Mouse (Mus musculus): ENCODE measurements at regions not wholly inside any gene's neighbourhood (a gene's known extent, or its start where the extent isn't known, plus 50 kb on each side); places are given as distances from the start of the nearest gene placed in this dataset.
A peak's percentile ranks its signal among the peaks of the same experiment; 100 is the strongest.

DNA sequence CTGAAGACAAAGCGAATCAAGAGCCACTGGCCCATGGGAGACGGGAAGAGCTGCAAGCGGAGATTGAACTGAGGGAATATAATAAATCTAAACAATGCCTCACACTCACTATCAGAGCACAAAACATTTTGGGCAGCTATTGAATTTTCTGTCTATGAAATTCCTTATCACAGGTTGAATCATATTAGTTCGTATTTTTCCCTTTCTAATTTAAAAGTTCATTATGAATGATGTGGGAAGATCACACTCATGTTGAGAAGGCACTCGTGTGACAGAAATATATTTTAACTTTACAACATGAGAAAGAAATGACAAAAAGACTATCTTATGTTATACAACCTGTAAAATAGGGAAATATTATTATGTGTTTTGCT lies 444.2 kb upstream of the Klhl1 start:
- no peaks in the 10 kb centered on the region for H3K36me3 ChIP-seq (ENCODE audit: control insufficient read depth, insufficient read depth)
- H3ac ChIP-seq (ENCODE audit: control insufficient read depth, insufficient read length, low read depth) = no peak overlapping the region
- no peaks in the 10 kb centered on the region for H3K79me2 ChIP-seq (ENCODE audit: control insufficient read depth, insufficient read depth)
- no peaks in the 10 kb centered on the region for H3K79me3 ChIP-seq (ENCODE audit: low read depth)
- no peak overlapping the region for H3K4me3 ChIP-seq (ENCODE audit: insufficient read depth, poor library complexity, severe bottlenecking)
- no peaks in the 10 kb centered on the region for H3K27me3 ChIP-seq (ENCODE audit: control insufficient read depth, insufficient read depth, insufficient read length)
- TF ChIP-seq FOSL1 (IDR thresholded peaks at IDR 0.05; ENCODE audit: insufficient read depth, low read length, poor library complexity, severe bottlenecking) (no peak), CEBPB (IDR thresholded peaks at IDR 0.05; ENCODE audit: low read depth) (no peak), CTCF (IDR thresholded peaks at IDR 0.05; ENCODE audit: control insufficient read depth, insufficient read depth, insufficient read length) (no peak), USF1 (IDR thresholded peaks at IDR 0.05; ENCODE audit: low read depth) (no peak), MAX (IDR thresholded peaks at IDR 0.05) (no peak), MYOG (IDR thresholded peaks at IDR 0.05; ENCODE audit: control insufficient read depth, extremely low read depth, insufficient read length) (no peak), MYOD1 (IDR thresholded peaks at IDR 0.05; ENCODE audit: control insufficient read depth, insufficient read length, low read depth) (no peak)

DNA sequence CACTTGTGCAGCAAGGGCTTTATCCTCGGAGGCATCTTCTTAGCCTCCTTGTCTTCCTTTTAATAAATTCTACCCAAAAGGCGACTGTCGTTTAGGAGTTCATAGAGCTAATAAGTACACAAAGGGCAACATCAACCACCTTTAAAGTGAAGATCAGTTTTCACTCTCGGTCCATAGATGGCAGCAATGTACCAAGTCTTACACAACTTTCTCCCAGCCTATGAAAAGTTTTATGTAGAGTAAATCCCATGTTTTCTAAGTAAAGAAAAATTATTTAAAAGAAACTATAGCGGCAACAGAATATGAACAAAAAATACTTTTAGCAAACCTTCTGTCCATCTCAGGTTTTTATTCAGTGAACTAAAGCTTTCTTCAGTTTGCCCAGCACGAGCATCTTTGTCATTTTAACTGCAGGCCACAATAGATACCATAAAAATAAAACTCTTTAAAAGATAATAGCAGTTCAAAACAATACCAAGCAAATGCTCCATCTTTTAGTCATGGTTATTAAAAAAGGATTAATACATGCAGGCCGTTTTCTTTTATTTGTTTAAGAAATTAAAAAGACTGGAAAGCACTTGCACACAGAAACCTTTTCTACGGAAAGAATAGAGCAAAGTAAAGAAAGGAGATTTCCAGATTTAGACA lies 443.6 kb upstream of the Klhl1 start:
- no peak overlapping the region for H3ac ChIP-seq (ENCODE audit: control insufficient read depth, insufficient read length, low read depth)
- no peaks in the 10 kb centered on the region for H3K27me3 ChIP-seq (ENCODE audit: control insufficient read depth, insufficient read depth, insufficient read length)
- TF ChIP-seq MAX (IDR thresholded peaks at IDR 0.05) (no peak), USF1 (IDR thresholded peaks at IDR 0.05; ENCODE audit: low read depth) (no peak), MYOG (IDR thresholded peaks at IDR 0.05; ENCODE audit: control insufficient read depth, extremely low read depth, insufficient read length) (no peak), FOSL1 (IDR thresholded peaks at IDR 0.05; ENCODE audit: insufficient read depth, low read length, poor library complexity, severe bottlenecking) (no peak), MYOD1 (IDR thresholded peaks at IDR 0.05; ENCODE audit: control insufficient read depth, insufficient read length, low read depth) (no peak), CTCF (IDR thresholded peaks at IDR 0.05; ENCODE audit: control insufficient read depth, insufficient read depth, insufficient read length) (no peak), CEBPB (IDR thresholded peaks at IDR 0.05; ENCODE audit: low read depth) (no peak)
- no peaks in the 10 kb centered on the region for H3K79me2 ChIP-seq (ENCODE audit: control insufficient read depth, insufficient read depth)
- no peak overlapping the region for H3K4me3 ChIP-seq (ENCODE audit: insufficient read depth, poor library complexity, severe bottlenecking)
- no peaks in the 10 kb centered on the region for H3K36me3 ChIP-seq (ENCODE audit: control insufficient read depth, insufficient read depth)
- no peaks in the 10 kb centered on the region for H3K79me3 ChIP-seq (ENCODE audit: low read depth)

DNA sequence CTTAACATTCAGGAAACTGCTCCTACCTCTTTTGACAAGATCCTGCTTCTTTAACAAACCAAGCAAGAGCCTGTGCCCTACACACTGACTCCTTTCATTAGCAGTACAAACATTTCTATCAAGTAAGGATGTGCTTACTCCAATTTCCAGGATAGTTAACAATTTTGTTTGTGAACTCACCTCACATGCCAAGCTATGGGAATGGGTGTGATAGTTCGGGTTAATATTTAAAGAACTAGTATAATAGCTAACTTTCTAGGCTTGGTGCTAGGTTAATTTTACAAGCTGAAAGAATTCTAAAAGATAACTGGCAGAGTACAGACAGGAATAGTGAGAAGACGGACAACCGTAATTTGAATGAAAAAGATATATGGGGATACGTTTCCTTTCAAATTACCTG lies 437.2 kb upstream of the Klhl1 start:
- H3K79me2 ChIP-seq (ENCODE audit: control insufficient read depth, insufficient read depth) = no peaks in the 10 kb centered on the region
- no peaks in the 10 kb centered on the region for H3K36me3 ChIP-seq (ENCODE audit: control insufficient read depth, insufficient read depth)
- TF ChIP-seq CTCF (IDR thresholded peaks at IDR 0.05; ENCODE audit: control insufficient read depth, insufficient read depth, insufficient read length) (no peak), MYOG (IDR thresholded peaks at IDR 0.05; ENCODE audit: control insufficient read depth, extremely low read depth, insufficient read length) (no peak), CEBPB (IDR thresholded peaks at IDR 0.05; ENCODE audit: low read depth) (no peak), MYOD1 (IDR thresholded peaks at IDR 0.05; ENCODE audit: control insufficient read depth, insufficient read length, low read depth) (no peak), FOSL1 (IDR thresholded peaks at IDR 0.05; ENCODE audit: insufficient read depth, low read length, poor library complexity, severe bottlenecking) (no peak), USF1 (IDR thresholded peaks at IDR 0.05; ENCODE audit: low read depth) (no peak), MAX (IDR thresholded peaks at IDR 0.05) (no peak)
- no peak overlapping the region for H3K4me3 ChIP-seq (ENCODE audit: insufficient read depth, poor library complexity, severe bottlenecking)
- H3K27me3 ChIP-seq (ENCODE audit: control insufficient read depth, insufficient read depth, insufficient read length) = no peaks in the 10 kb centered on the region
- no peaks in the 10 kb centered on the region for H3K79me3 ChIP-seq (ENCODE audit: low read depth)
- H3ac ChIP-seq (ENCODE audit: control insufficient read depth, insufficient read length, low read depth) = no peak overlapping the region

DNA sequence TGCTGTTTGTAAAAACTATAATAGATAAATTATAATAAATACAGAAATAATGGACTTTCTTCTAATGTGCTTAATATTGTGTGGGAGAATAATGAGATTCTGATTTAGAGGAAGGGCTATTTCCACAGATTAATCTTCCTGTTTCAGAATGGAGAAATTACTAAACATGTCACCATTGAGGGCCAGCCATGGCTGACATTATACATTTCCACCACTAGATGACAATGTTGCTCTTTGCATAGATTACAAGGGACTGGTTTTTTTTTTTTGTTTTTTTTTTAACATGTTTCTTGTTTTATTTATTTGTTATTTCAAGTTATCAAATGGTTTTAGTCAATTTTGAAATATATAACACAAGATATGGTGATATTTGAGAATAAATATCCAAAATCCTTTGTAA lies 435.6 kb upstream of the Klhl1 start:
- Histone ChIP-seq H3K36me3 (ENCODE audit: control insufficient read depth, insufficient read depth) (no peaks in the 10 kb centered on the region), H3K79me2 (ENCODE audit: control insufficient read depth, insufficient read depth) (no peaks in the 10 kb centered on the region), H3K27me3 (ENCODE audit: control insufficient read depth, insufficient read depth, insufficient read length) (no peaks in the 10 kb centered on the region), H3ac (ENCODE audit: control insufficient read depth, insufficient read length, low read depth) (no peak overlapping the region), H3K79me3 (ENCODE audit: low read depth) (no peaks in the 10 kb centered on the region), H3K4me3 (ENCODE audit: insufficient read depth, poor library complexity, severe bottlenecking) (no peak overlapping the region)
- TF ChIP-seq CEBPB (IDR thresholded peaks at IDR 0.05; ENCODE audit: low read depth) (no peak), MAX (IDR thresholded peaks at IDR 0.05) (no peak), MYOG (IDR thresholded peaks at IDR 0.05; ENCODE audit: control insufficient read depth, extremely low read depth, insufficient read length) (no peak), CTCF (IDR thresholded peaks at IDR 0.05; ENCODE audit: control insufficient read depth, insufficient read depth, insufficient read length) (no peak), USF1 (IDR thresholded peaks at IDR 0.05; ENCODE audit: low read depth) (no peak), FOSL1 (IDR thresholded peaks at IDR 0.05; ENCODE audit: insufficient read depth, low read length, poor library complexity, severe bottlenecking) (no peak), MYOD1 (IDR thresholded peaks at IDR 0.05; ENCODE audit: control insufficient read depth, insufficient read length, low read depth) (no peak)

DNA sequence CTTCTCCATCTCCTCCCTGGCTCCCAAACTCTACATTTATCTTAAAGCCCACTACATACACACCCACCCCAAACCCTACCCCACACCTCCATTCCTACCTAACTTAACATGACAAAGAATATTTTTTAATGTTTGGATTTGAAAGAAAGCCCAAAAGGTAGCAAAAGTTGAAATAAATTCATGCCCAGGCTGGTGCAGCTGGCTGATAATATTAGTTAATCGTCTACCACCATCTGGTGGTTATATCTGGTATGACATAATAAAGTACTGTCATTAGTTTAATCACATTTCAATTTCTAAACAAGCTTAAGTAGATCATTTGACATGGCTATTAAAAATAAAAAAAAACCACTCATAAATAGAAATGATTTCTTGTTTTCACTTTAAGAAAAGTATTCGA lies 389.8 kb upstream of the Klhl1 start:
- Histone ChIP-seq H3ac (ENCODE audit: control insufficient read depth, insufficient read length, low read depth) (no peak overlapping the region), H3K79me2 (ENCODE audit: control insufficient read depth, insufficient read depth) (no peaks in the 10 kb centered on the region), H3K4me3 (ENCODE audit: insufficient read depth, poor library complexity, severe bottlenecking) (no peak overlapping the region), H3K36me3 (ENCODE audit: control insufficient read depth, insufficient read depth) (no peaks in the 10 kb centered on the region), H3K79me3 (ENCODE audit: low read depth) (no peaks in the 10 kb centered on the region), H3K27me3 (ENCODE audit: control insufficient read depth, insufficient read depth, insufficient read length) (no peaks in the 10 kb centered on the region)
- TF ChIP-seq FOSL1 (IDR thresholded peaks at IDR 0.05; ENCODE audit: insufficient read depth, low read length, poor library complexity, severe bottlenecking) = no peak
- no peak for TF ChIP-seq USF1 (IDR thresholded peaks at IDR 0.05; ENCODE audit: low read depth)
- no peak for TF ChIP-seq MAX (IDR thresholded peaks at IDR 0.05)
- TF ChIP-seq MYOG (IDR thresholded peaks at IDR 0.05; ENCODE audit: control insufficient read depth, extremely low read depth, insufficient read length) = no peak
- no peak for TF ChIP-seq CTCF (IDR thresholded peaks at IDR 0.05; ENCODE audit: control insufficient read depth, insufficient read depth, insufficient read length)

DNA sequence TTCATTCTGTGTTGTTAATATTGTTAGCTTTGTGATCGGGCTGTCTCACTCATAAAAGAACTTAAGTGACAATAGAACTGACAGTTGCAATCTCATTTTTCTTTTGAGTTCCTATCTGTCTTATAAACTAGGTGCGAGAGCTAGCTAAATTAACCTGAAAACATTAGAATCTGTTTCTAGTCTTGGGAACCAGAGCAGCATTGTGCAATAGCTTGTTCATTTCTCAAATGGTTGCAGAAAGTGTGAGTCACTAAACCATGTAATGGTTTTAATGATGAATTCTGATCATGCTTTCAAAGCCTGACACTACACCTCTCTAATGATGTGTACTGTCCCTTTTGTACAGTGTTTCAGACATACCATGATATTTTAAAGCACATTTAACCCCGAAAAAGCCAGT lies 360.8 kb upstream of the Klhl1 start:
- TF ChIP-seq CEBPB (IDR thresholded peaks at IDR 0.05; ENCODE audit: low read depth) (peak; percentile 88), MYOD1 (IDR thresholded peaks at IDR 0.05; ENCODE audit: control insufficient read depth, insufficient read length, low read depth) (no peak), MAX (IDR thresholded peaks at IDR 0.05) (no peak)
- H3K79me3 ChIP-seq (ENCODE audit: low read depth) = no peaks in the 10 kb centered on the region
- H3K4me3 ChIP-seq (ENCODE audit: insufficient read depth, poor library complexity, severe bottlenecking) = no peak overlapping the region
- H3ac ChIP-seq (ENCODE audit: control insufficient read depth, insufficient read length, low read depth) = no peak overlapping the region
- no peaks in the 10 kb centered on the region for H3K27me3 ChIP-seq (ENCODE audit: control insufficient read depth, insufficient read depth, insufficient read length)
- no peaks in the 10 kb centered on the region for H3K79me2 ChIP-seq (ENCODE audit: control insufficient read depth, insufficient read depth)
- H3K36me3 ChIP-seq (ENCODE audit: control insufficient read depth, insufficient read depth) = no peaks in the 10 kb centered on the region

Data from C2C12 (cell line).